Mouse (Mus musculus) heart, embryonic 10.5 days (tissue): Measurements from ENCODE around the gene Med12l. TPM values are rescaled to one million over a fixed set of nuclear protein-coding genes. Genes with fewer than 3 reads are reported as not detected.

Experiments used
- DNase-seq: peaks from one replicate; pipeline ENCODE4 v3.0.0-alpha.2; 2017; ENCODE audit warnings: low spot score
- H3K27ac ChIP-seq: fragments of 300-500 bp; sonication (generic); 2 replicates; pipeline ENCODE4 v1.5.1; 2016; ENCODE audit warnings: mild to moderate bottlenecking
- H3K27me3 ChIP-seq: fragments of 300-500 bp; sonication (generic); 2 replicates; pipeline ENCODE4 v1.6.1; 2016; ENCODE audit warnings: mild to moderate bottlenecking; ENCODE audit not compliant: poor library complexity, insufficient read depth, severe bottlenecking
- H3K36me3 ChIP-seq: fragments of 300-500 bp; sonication (generic); 2 replicates; pipeline ENCODE4 v1.6.1; 2016; ENCODE audit warnings: mild to moderate bottlenecking, moderate library complexity
- H3K4me1 ChIP-seq: fragments of 300-500 bp; sonication (generic); 2 replicates; pipeline ENCODE4 v1.6.1; 2016; ENCODE audit warnings: mild to moderate bottlenecking
- H3K4me3 ChIP-seq: fragments of 300-500 bp; sonication (generic); 2 replicates; pipeline ENCODE4 v1.5.1; 2016; ENCODE audit warnings: mild to moderate bottlenecking, moderate library complexity
- H3K9me3 ChIP-seq: fragments of 300-500 bp; sonication (generic); 2 replicates; pipeline ENCODE4 v1.6.1; 2016; ENCODE audit warnings: mild to moderate bottlenecking, moderate library complexity
- WGBS: fragments of 180-500 bp; shearing (Covaris S2); methylation state at CpG from one replicate; pipeline ENCODE4 v1.1.7; 2016; 5-methylcytosine and 5-hydroxymethylcytosine counted together
- polyA plus RNA-seq: library from polyadenylated mRNA; unstranded; fragments of >200 nt; fragmentation: Nextera tagmentation; extraction: Ambion mirVana; gene quantifications from 2 replicates; pipeline ENCODE4 v1.2.1, GENCODE M21; 2016

Gene Med12l
- polyA plus RNA-seq, 1 experiment from 2014 or later: 4.3 TPM

DNA sequence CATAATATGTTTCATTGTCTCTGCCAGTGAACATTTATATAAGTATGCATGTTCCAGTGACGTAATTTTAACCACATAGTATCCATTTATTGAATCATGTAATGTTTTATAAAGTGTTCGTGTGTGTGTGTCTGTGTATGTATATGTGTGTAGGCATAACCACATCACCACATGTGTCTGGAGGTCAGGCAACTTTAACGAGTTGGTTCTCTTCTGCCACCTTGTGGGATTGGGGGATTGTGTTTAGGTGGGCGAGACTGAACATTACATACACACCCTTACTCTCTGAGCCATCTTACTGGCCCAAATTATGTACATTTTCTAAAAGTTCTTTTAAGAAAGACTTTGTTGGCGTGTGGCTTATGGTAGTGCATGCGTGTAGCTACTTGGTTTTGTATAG lies 162.9 kb downstream of the Med12l start:
- Histone ChIP-seq H3K4me3 (no peak overlapping the region), H3K4me1 (peaks cover 17% of the 10 kb centered on the region), H3K36me3 (no peaks in the 10 kb centered on the region), H3K9me3 (no peaks in the 10 kb centered on the region), H3K27me3 (no peaks in the 10 kb centered on the region), H3K27ac (no peak overlapping the region)
- WGBS: 84% methylated on average over 6 of the region's 6 CpGs
- no peak for DNase-seq

- 79% methylated on average over 4 of the region's 4 CpGs for WGBS
- no peak for DNase-seq
- Histone ChIP-seq H3K9me3 (no peaks in the 10 kb centered on the region), H3K4me3 (no peak overlapping the region), H3K27me3 (no peaks in the 10 kb centered on the region), H3K27ac (no peak overlapping the region), H3K4me1 (peaks cover 17% of the 10 kb centered on the region), H3K36me3 (no peaks in the 10 kb centered on the region)
These were observed 163.6 kb downstream of the Med12l start for GRCm38 (mm10) chr3:59169215-59169614.

DNA sequence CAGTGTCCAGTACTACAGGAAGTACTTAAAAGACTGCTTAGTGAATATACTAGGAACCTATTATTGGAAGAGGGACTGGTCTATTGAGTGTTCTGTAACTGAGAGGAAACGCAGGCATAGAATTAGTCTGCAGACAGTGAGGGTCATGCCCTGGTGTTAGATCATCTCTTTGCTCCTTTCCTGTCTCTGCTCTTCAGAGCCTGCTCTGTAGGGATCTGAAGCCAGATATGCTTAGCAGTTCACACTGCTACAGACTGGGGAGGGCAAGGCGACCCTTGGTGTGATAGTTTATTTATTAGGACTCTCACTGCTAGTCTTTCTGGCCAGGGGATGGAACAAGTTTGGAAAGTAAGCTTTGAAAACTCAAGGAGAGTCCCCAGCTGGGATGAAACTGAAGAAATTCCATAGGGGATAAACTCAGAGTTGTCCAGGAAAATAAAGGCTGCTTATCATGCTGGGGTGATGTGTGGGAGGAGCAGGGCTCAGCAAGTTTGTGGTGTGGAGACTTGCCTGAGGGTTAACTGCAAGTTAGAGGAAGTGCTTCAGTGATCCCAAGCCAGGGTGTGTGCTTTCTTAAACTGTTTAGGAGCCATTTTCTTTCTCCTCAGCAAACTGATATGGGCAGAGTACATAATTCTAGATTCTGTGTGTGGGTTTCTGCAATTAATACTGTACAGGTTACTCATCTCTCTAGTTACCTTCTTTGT lies 164.4 kb downstream of the Med12l start:
- 22% methylated on average over 2 of the region's 2 CpGs for WGBS
- Histone ChIP-seq H3K27me3 (no peaks in the 10 kb centered on the region), H3K27ac (no peak overlapping the region; the same call in 1 of the 2 replicates), H3K4me1 (peaks cover 17% of the 10 kb centered on the region), H3K4me3 (no peak overlapping the region), H3K9me3 (no peaks in the 10 kb centered on the region), H3K36me3 (no peaks in the 10 kb centered on the region)
- no peak for DNase-seq

- no peaks in the 10 kb centered on the region for H3K36me3 ChIP-seq
- no peaks in the 10 kb centered on the region for H3K27me3 ChIP-seq
- H3K4me3 ChIP-seq: no peak overlapping the region
- DNase-seq: no peak
- WGBS: 81% methylated on average over 6 of the region's 6 CpGs
- no peak overlapping the region for H3K27ac ChIP-seq
- no peaks in the 10 kb centered on the region for H3K9me3 ChIP-seq
- peaks cover 21% of the 10 kb centered on the region for H3K4me1 ChIP-seq
These were observed 169.0 kb downstream of the Med12l start for GRCm38 (mm10) chr3:59174426-59175154.

DNA sequence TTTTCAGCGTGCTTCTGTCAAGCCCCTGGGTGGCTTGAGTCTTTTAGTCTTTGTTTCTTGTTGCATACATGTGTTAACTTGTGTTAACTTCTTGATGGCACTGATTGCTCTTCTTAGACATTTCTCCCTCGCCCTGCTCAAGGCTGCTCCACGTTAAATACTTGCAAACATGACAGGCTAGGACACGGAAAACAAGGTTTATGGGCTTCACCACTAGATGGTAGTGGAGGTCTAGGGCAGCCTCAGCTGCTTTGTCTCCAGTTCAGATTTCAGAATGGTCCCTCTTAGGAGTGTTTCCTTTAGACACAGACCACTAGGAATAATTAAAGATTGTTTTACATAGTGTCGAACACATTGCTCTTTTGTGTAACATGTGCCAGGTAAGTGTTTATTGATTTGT lies 169.6 kb downstream of the Med12l start:
- Histone ChIP-seq H3K4me3 (no peak overlapping the region), H3K27ac (no peak overlapping the region), H3K9me3 (no peaks in the 10 kb centered on the region), H3K4me1 (peaks cover 15% of the 10 kb centered on the region), H3K36me3 (no peaks in the 10 kb centered on the region), H3K27me3 (no peaks in the 10 kb centered on the region)
- no peak for DNase-seq
- 39% methylated on average over 5 of the region's 5 CpGs for WGBS

- no peaks in the 10 kb centered on the region for H3K9me3 ChIP-seq
- H3K27me3 ChIP-seq: no peaks in the 10 kb centered on the region
- no peaks in the 10 kb centered on the region for H3K36me3 ChIP-seq
- peaks cover 10% of the 10 kb centered on the region; the same call in 1 of the 2 replicates for H3K4me1 ChIP-seq
- WGBS: 59% methylated on average over 5 of the region's 5 CpGs
- no peak overlapping the region for H3K27ac ChIP-seq
- H3K4me3 ChIP-seq: no peak overlapping the region
- DNase-seq: no peak
These were observed 171.2 kb downstream of the Med12l start for GRCm38 (mm10) chr3:59176871-59177270.

DNA sequence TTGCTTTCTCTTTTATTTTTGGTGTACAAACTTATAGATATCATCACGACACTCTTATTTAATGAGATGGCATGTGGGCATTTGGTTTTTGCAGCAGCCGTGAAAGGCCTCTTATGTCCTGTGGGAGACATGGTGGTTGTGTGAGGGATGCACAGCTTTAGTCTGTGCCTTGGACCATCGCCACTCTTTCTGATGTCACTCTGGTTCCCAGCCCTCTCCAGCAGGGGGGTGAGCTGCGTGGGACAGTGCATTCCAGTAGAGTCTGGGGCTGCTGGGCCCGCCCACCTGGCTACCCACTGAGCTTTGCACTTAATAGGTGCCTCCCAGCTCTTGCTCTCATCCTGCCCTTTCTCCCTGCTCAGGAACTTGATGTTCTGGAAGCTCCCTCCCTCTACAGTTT lies 175.5 kb downstream of the Med12l start:
- no peak overlapping the region for H3K4me3 ChIP-seq
- H3K9me3 ChIP-seq: no peaks in the 10 kb centered on the region
- no peaks in the 10 kb centered on the region for H3K36me3 ChIP-seq
- no peak overlapping the region for H3K27ac ChIP-seq
- peaks cover 10% of the 10 kb centered on the region; the same call in 1 of the 2 replicates for H3K4me1 ChIP-seq
- no peaks in the 10 kb centered on the region for H3K27me3 ChIP-seq
- 58% methylated on average over 5 of the region's 5 CpGs for WGBS
- DNase-seq: no peak

GRCm38 (mm10) chr3:59182129-59182528 lies 176.5 kb downstream of the Med12l start:
- Histone ChIP-seq H3K4me1 (peaks cover 9% of the 10 kb centered on the region; the same call in 1 of the 2 replicates), H3K9me3 (no peaks in the 10 kb centered on the region), H3K27me3 (no peaks in the 10 kb centered on the region), H3K4me3 (no peak overlapping the region), H3K36me3 (no peaks in the 10 kb centered on the region), H3K27ac (no peak overlapping the region)
- no peak for DNase-seq

DNA sequence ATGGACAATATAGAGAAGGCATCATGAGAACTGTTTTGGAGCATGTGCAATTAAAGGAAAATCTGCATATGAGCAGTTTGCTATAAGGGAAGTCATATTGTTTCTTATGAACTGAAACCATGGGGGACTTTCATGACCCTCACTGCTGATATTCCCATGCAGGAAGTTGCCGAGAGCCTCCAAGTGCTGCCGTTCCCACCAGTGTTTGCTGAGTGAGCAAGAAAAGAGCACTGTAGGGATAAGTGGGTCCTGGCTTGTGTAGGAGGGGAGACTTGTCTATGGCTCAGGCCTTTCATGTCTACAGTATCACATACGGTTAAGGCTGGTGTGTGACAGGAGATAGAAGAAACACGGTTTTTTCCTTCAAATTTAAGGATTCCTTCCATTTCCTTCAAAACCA lies 180.0 kb downstream of the Med12l start:
- no peak overlapping the region for H3K4me3 ChIP-seq
- H3K9me3 ChIP-seq: no peaks in the 10 kb centered on the region
- 49% methylated on average over 4 of the region's 4 CpGs for WGBS
- no peaks in the 10 kb centered on the region for H3K27me3 ChIP-seq
- H3K36me3 ChIP-seq: no peaks in the 10 kb centered on the region
- H3K4me1 ChIP-seq: no peaks in the 10 kb centered on the region
- DNase-seq: no peak
- no peak overlapping the region for H3K27ac ChIP-seq

DNA sequence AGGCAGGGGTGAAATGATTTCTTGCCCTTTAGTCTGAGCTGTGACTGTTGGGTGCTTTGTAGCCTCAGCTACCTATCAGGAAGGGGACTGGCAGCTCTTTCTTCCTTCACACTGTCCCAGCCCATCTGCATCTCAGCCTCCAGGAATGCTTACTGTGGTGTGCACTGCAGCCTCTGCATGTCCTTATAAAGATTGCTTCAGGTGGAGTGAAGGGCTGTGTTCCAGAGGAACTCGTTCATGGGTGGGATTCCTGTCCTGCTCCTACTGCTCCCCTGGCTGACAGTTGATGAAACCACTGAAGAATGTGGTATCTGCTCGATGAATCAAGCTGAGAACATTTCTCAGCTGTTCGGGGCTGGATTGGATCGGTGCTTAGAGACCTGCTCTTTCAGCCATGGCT lies 181.7 kb downstream of the Med12l start:
- no peaks in the 10 kb centered on the region for H3K4me1 ChIP-seq
- no peak overlapping the region for H3K27ac ChIP-seq
- 68% methylated on average over 4 of the region's 4 CpGs for WGBS
- H3K36me3 ChIP-seq: no peaks in the 10 kb centered on the region
- no peaks in the 10 kb centered on the region for H3K9me3 ChIP-seq
- H3K27me3 ChIP-seq: no peaks in the 10 kb centered on the region
- no peak overlapping the region for H3K4me3 ChIP-seq
- no peak for DNase-seq

- Histone ChIP-seq H3K4me3 (no peak overlapping the region), H3K27ac (no peak overlapping the region), H3K9me3 (no peaks in the 10 kb centered on the region), H3K27me3 (no peaks in the 10 kb centered on the region), H3K36me3 (no peaks in the 10 kb centered on the region), H3K4me1 (no peaks in the 10 kb centered on the region)
- no peak for DNase-seq
- 92% methylated on average over 6 of the region's 6 CpGs for WGBS
These were observed 186.0 kb downstream of the Med12l start for GRCm38 (mm10) chr3:59191674-59192073.

- Histone ChIP-seq H3K27me3 (no peaks in the 10 kb centered on the region), H3K9me3 (no peaks in the 10 kb centered on the region), H3K4me1 (no peaks in the 10 kb centered on the region), H3K4me3 (no peak overlapping the region), H3K27ac (no peak overlapping the region), H3K36me3 (no peaks in the 10 kb centered on the region)
- 87% methylated on average over 7 of the region's 7 CpGs for WGBS
- DNase-seq: no peak
These were observed 188.5 kb downstream of the Med12l start for GRCm38 (mm10) chr3:59194099-59194498.

DNA sequence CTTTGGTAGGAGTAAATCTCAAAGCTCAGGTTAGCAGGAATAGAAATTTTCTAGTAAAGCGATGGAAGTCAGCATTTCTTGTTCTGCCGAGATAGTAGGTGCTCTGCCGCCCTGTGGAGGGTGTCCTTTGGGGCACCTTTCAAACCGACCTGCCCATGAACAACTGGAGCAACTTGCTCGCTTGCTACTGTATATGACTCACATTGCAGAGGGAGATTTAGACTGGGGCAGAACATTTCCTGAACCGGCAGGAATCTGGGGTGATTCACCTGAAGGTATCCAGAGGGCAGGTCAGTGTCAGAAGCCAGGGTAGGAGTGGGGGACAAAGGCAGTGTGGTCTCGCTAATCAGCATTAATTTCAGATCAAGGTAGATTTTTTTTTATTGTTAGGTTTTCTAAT lies 189.3 kb downstream of the Med12l start, which contains the start of gene Gpr87:
TSS of gene Gpr87 (minus strand) at position 167 of the 400 bp plus-strand sequence.
- Histone ChIP-seq H3K27me3 (no peaks in the 10 kb centered on the region), H3K4me1 (no peaks in the 10 kb centered on the region), H3K4me3 (no peak within 1 kb of the TSS), H3K36me3 (no peaks in the 10 kb centered on the region), H3K27ac (no peak within 1 kb of the TSS), H3K9me3 (no peaks in the 10 kb centered on the region)
- no peak for DNase-seq
- 83% methylated on average over 7 of the region's 7 CpGs for WGBS
